Mouse (Mus musculus) megakaryocyte, embryonic 14.5 days (primary cell): Measurements from ENCODE around the gene Slc6a9.

Experiments
- FLI1 ChIP-seq: IDR thresholded peaks from 2 replicates; pipeline ENCODE4 v1.6.1; 2012; ENCODE audit warnings: low read length, inconsistent platforms, mixed read lengths
- GATA1 ChIP-seq: IDR thresholded peaks from 3 replicates; pipeline ENCODE4 v1.6.1; 2012; ENCODE audit warnings: mixed read lengths, low read length, inconsistent platforms, borderline replicate concordance

GRCm38 (mm10) chr4:117799904-117800303 lies 34.4 kb upstream of the Slc6a9 start:
- TF ChIP-seq GATA1 (no peak), FLI1 (no peak)
